Mouse (Mus musculus) limb, embryonic 13.5 days (tissue): ENCODE results near the gene Prm3. TPM values are rescaled to one million over a fixed set of nuclear protein-coding genes. Genes with fewer than 3 reads are reported as not detected.

Source experiments
- polyA plus RNA-seq: library from polyadenylated mRNA; unstranded; fragments of >200 nt; fragmentation: Nextera tagmentation; extraction: Ambion mirVana; gene quantifications from 2 replicates; pipeline ENCODE4 v1.2.1, GENCODE M21; 2015

The Prm3 gene
- polyA plus RNA-seq, 1 experiment from 2014 or later: not detected

Other genes starting within 250 kb of the Prm3 start
- gene Dexi, start 247.9 kb downstream of the Prm3 start, polyA plus RNA-seq: 23.5 and 27.1 TPM in 2 replicates
- gene Clec16a, start 245.6 kb downstream of the Prm3 start, polyA plus RNA-seq: 38.2 and 42.1 TPM in 2 replicates
- 15.3 and 15.5 TPM in 2 replicates for gene Socs1, start 5.4 kb downstream of the Prm3 start, polyA plus RNA-seq
- gene Tnp2, start 2.3 kb downstream of the Prm3 start, polyA plus RNA-seq: not detected in 2 replicates
- gene Prm2, start 5.2 kb upstream of the Prm3 start, polyA plus RNA-seq: not detected in 2 replicates
- gene Prm1, start 14.9 kb upstream of the Prm3 start, polyA plus RNA-seq: 0.49 and 0.83 TPM in 2 replicates
- gene Gm11172, start 22.0 kb upstream of the Prm3 start, polyA plus RNA-seq: not detected in 2 replicates
- 4.2 and 4.8 TPM in 2 replicates for gene Rmi2, start 44.1 kb upstream of the Prm3 start, polyA plus RNA-seq